Mouse (Mus musculus) liver, embryonic 13.5 days (tissue): ENCODE results near the gene Meis2. TPM values are rescaled to one million over a fixed set of nuclear protein-coding genes. Genes with fewer than 3 reads are reported as not detected.

Experiments
- ATAC-seq: fragments of 200-750 bp; cut with Nextera tagmentation; 2 replicates; pipeline ENCODE4 v1.8.0; 2017; ENCODE audit warnings: low read depth, mild to moderate bottlenecking, moderate number of reproducible peaks, moderate library complexity
- DNase-seq: peaks from one replicate; pipeline ENCODE4 v3.0.0; 2022
- H3K27ac ChIP-seq: fragments of 300-500 bp; sonication (generic); 2 replicates; pipeline ENCODE4 v1.5.1; 2015; ENCODE audit warnings: moderate library complexity, mild to moderate bottlenecking, inconsistent platforms
- H3K27me3 ChIP-seq: fragments of 300-500 bp; sonication (generic); 2 replicates; pipeline ENCODE4 v1.6.1; 2015; ENCODE audit warnings: mild to moderate bottlenecking, inconsistent platforms
- H3K36me3 ChIP-seq: fragments of 300-500 bp; sonication (generic); 2 replicates; pipeline ENCODE4 v1.6.1; 2015; ENCODE audit warnings: mild to moderate bottlenecking, inconsistent platforms
- H3K4me1 ChIP-seq: fragments of 300-500 bp; sonication (generic); replicated peaks from 2 replicates; pipeline ENCODE4 v1.6.1; 2015; ENCODE audit warnings: inconsistent platforms
- H3K4me2 ChIP-seq: fragments of 300-500 bp; sonication (generic); 2 replicates; pipeline ENCODE4 v1.6.1; 2015; ENCODE audit warnings: inconsistent platforms, mild to moderate bottlenecking, moderate library complexity
- H3K4me3 ChIP-seq: fragments of 300-500 bp; sonication (generic); replicated peaks from 2 replicates; pipeline ENCODE4 v1.5.1; 2015; ENCODE audit warnings: mild to moderate bottlenecking, inconsistent platforms
- H3K9ac ChIP-seq: fragments of 300-500 bp; sonication (generic); 2 replicates; pipeline ENCODE4 v1.6.1; 2015; ENCODE audit warnings: mild to moderate bottlenecking, inconsistent platforms
- H3K9me3 ChIP-seq: fragments of 300-500 bp; sonication (generic); replicated peaks from 2 replicates; pipeline ENCODE4 v1.6.1; 2016; ENCODE audit warnings: inconsistent platforms
- WGBS: fragments of 180-500 bp; shearing (Covaris S2); methylation state at CpG from one replicate; pipeline ENCODE4 v1.1.7; 2015; ENCODE audit not compliant: insufficient replicate concordance; 5-methylcytosine and 5-hydroxymethylcytosine counted together
- polyA plus RNA-seq: library from polyadenylated mRNA; unstranded; fragments of >200 nt; fragmentation: Nextera tagmentation; extraction: Ambion mirVana; gene quantifications from 2 replicates; pipeline ENCODE4 v1.2.1, GENCODE M21; 2015

The Meis2 gene
- polyA plus RNA-seq, 1 experiment from 2014 or later = 2.1 TPM

DNA sequence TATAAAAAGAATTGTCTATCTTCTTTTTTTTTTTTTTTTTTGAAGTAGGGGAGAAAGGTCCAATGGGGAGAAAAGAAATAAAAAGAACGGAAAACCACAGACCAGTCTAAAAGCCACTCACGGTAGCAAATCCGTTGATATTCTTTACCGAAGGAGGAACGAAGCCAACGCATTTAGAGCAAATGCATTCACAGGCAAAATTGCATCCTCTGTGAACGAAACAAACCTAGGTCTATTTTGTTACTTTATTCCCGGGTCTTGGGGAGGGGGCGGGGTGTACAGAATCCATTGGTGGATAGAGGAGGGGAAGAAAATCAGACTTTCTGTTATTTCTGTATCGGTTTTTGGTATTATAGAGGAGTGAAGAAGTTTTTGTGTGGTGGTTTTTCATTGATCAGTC lies 206.7 kb downstream of the Meis2 start:
- no peak for DNase-seq
- no peaks in the 10 kb centered on the region for H3K9me3 ChIP-seq
- no peaks in the 10 kb centered on the region for H3K36me3 ChIP-seq
- no peak overlapping the region for H3K4me3 ChIP-seq
- no peak overlapping the region for H3K9ac ChIP-seq
- ATAC-seq = no peak
- H3K27me3 ChIP-seq = peaks cover 83% of the 10 kb centered on the region
- peaks cover 7% of the 10 kb centered on the region; the same call in 1 of the 2 replicates for H3K4me1 ChIP-seq
- H3K27ac ChIP-seq = no peak overlapping the region
- WGBS = under 1% methylated on average over 10 of the region's 10 CpGs
- H3K4me2 ChIP-seq = peak overlapping the region; percentile 55

- H3K27me3 ChIP-seq = peaks cover 90% of the 10 kb centered on the region
- H3K9ac ChIP-seq = no peak overlapping the region
- no peak overlapping the region for H3K4me2 ChIP-seq
- no peak for ATAC-seq
- H3K27ac ChIP-seq = no peak overlapping the region
- H3K4me3 ChIP-seq = no peak overlapping the region
- no peaks in the 10 kb centered on the region for H3K36me3 ChIP-seq
- no peaks in the 10 kb centered on the region for H3K9me3 ChIP-seq
- H3K4me1 ChIP-seq = peaks cover 7% of the 10 kb centered on the region; the same call in 1 of the 2 replicates
- 7% methylated on average over 8 of the region's 8 CpGs for WGBS
- no peak for DNase-seq
Observed at GRCm38 (mm10) chr2:115858246-115858645, 207.4 kb downstream of the Meis2 start.

DNA sequence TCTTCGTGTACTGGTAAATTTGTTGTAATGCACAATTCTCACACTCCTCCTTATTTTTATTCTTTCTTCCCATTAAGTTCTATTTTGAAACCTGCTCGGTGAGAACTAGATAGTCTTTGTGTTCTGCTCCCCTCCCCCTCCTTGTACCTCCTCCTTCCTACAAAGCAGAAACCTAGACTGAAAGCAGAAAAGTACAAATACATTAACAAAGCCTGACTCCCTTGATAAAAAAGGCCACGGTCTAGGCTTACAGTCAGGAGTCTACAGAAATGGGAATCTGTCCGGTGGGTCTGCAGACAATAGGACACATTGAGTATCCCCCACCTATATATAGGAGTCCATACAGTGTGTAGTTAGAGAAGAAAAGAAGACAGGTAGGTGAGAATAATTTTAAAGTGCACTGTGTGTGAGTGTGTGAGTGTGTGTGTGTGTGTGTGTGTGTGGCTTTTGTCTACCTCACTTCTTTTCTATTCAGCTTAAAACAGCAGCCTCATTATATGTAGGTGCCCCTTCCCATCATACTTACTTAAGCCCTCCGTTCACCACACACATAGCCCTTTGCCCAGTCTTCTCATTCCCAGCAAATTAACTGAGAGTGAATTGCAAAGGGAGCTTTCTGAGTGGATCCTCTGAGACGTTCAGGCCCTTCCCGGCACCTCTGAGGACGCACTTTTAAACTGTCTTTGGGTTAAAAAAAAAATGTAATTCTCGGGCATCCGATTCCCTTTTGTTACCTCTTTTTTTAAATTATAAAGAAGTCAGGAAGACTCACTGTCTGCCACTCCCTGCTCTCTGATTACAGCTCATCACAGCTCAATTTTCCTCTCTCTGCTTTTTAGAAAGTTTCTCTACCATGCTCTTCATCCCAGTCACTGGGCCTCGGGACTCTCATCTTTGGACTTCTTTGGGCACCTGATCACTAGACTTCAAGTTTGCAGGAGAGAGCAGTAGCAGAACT lies 208.2 kb downstream of the Meis2 start:
- DNase-seq (no peak), ATAC-seq (no peak)
- H3K4me2 ChIP-seq = no peak overlapping the region
- H3K36me3 ChIP-seq = no peaks in the 10 kb centered on the region
- H3K4me3 ChIP-seq = no peak overlapping the region
- WGBS = 12% methylated on average over 11 of the region's 11 CpGs
- H3K27me3 ChIP-seq = peaks cover 94% of the 10 kb centered on the region
- no peaks in the 10 kb centered on the region for H3K9me3 ChIP-seq
- H3K4me1 ChIP-seq = peaks cover 7% of the 10 kb centered on the region; the same call in 1 of the 2 replicates
- H3K9ac ChIP-seq = no peak overlapping the region
- H3K27ac ChIP-seq = no peak overlapping the region

- Histone ChIP-seq H3K9ac (no peak overlapping the region), H3K4me1 (peaks cover 7% of the 10 kb centered on the region; the same call in 1 of the 2 replicates), H3K36me3 (no peaks in the 10 kb centered on the region), H3K4me2 (peak overlapping the region; percentile 38), H3K4me3 (no peak overlapping the region; the same call in 1 of the 2 replicates), H3K27me3 (peaks cover 96% of the 10 kb centered on the region), H3K27ac (no peak overlapping the region), H3K9me3 (no peaks in the 10 kb centered on the region)
- DNase-seq = no peak
- ATAC-seq = no peak
- WGBS = 7% methylated on average over 13 of the region's 13 CpGs
Observed at GRCm38 (mm10) chr2:115856401-115857073, 209.1 kb downstream of the Meis2 start.

DNA sequence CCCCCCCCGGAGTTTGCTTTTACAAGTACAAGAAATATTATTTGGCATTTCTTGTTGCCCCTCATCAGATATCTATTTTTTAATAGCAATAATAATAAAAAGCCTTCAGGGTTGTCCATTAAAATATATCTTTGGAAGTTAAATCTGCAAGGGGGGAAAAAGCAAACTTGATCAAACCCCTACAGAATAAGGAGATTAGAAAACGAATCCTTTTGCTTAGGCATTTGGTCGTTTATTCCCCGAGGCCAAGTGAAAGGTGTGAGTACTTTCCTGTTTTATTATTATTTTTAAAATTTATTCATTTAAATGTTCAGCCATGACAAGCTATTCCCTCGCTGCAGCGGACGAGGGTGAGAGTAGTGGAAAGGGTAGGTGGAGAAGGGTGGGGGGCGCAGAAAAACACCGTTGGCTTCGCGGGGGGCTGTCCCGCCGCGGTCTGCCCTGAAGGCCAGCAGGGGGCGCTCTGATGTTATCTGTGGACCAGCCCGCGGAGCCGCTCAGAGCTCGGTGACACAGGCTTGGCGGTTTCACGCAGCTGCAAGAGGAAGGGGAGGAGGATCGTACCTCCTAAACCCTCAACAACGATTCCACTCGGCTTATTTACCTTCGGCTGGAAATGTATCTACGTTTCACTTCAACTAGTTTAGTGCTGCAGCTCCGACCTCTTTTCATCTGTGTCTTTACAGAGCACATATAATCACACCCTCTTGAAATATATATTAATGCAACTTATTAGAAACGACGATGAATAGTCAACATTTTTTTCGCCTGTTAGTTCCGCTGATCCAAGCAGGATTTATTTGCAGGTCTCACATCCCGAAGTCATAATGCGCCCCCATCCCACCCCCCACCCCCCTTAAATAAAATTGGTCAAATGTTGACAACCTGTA lies 209.9 kb downstream of the Meis2 start:
- DNase-seq (peak; percentile 33), ATAC-seq (peak; percentile 48; the same call in 1 of the 2 replicates)
- WGBS = 2% methylated on average over 33 of the region's 33 CpGs
- Histone ChIP-seq H3K27me3 (peaks cover 97% of the 10 kb centered on the region), H3K4me2 (peak overlapping the region; percentile 38), H3K4me1 (peaks cover 7% of the 10 kb centered on the region; the same call in 1 of the 2 replicates), H3K9ac (no peak overlapping the region), H3K36me3 (no peaks in the 10 kb centered on the region), H3K27ac (no peak overlapping the region), H3K4me3 (no peak overlapping the region; the same call in 1 of the 2 replicates), H3K9me3 (no peaks in the 10 kb centered on the region)

GRCm38 (mm10) chr2:115854828-115855311 lies 210.8 kb downstream of the Meis2 start:
- no peaks in the 10 kb centered on the region for H3K36me3 ChIP-seq
- no peak for DNase-seq
- H3K4me1 ChIP-seq = peaks cover 6% of the 10 kb centered on the region; the same call in 1 of the 2 replicates
- no peak overlapping the region for H3K27ac ChIP-seq
- peaks cover 91% of the 10 kb centered on the region for H3K27me3 ChIP-seq
- no peak for ATAC-seq
- no peak overlapping the region for H3K4me3 ChIP-seq
- no peak overlapping the region for H3K9ac ChIP-seq
- 3% methylated on average over 25 of the region's 25 CpGs for WGBS
- H3K9me3 ChIP-seq = no peaks in the 10 kb centered on the region
- no peak overlapping the region for H3K4me2 ChIP-seq

DNA sequence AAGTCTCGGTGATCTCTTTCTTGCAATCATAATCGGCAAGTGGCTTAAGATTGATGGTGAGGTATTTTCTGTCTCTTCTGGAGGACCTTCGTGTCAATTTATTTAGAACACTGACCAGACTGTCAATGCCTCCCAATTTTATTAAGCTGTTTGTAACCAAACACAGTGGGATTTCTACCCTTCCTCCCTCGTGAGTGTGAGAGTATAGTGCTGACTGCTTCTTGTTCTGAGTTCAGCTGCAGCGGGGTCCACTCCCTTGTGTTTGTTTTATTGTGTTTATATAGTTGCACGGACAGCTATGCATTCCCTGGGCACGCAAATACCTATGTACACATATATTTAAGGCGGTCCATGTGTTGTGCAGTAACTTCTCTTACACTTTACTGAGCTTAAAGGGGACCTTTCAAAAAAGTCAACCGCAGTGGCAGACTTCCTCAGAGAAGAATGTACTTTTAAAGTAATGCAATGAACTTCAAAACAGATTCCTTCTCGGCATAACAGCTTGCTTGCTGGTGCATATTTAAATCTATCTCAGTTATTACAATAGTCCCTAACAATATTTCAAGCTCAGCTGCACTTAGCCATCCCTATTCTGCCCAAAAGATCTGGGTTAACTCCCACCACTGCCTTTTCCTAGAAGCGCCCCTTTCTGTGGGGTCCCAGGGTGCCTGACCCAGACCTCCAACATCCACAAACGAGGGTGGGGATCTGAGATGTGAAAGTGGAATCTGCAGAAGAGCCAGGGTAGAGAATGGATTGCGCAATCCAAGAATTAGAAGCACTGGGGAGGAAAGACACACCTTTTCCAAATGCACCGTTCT lies 211.4 kb downstream of the Meis2 start:
- H3K4me3 ChIP-seq = no peak overlapping the region

GRCm38 (mm10) chr2:115853221-115853620 lies 212.4 kb downstream of the Meis2 start:
- ATAC-seq (no peak), DNase-seq (no peak)
- Histone ChIP-seq H3K36me3 (no peaks in the 10 kb centered on the region), H3K4me1 (no peaks in the 10 kb centered on the region), H3K4me2 (no peak overlapping the region), H3K27me3 (peaks cover 81% of the 10 kb centered on the region), H3K9ac (no peak overlapping the region), H3K9me3 (no peaks in the 10 kb centered on the region), H3K27ac (no peak overlapping the region), H3K4me3 (no peak overlapping the region)
- 9% methylated on average over 4 of the region's 4 CpGs for WGBS

More for the DNA sequence above, 211.4 kb downstream of the Meis2 start:
- no peak for DNase-seq
- ATAC-seq = no peak
- no peaks in the 10 kb centered on the region for H3K36me3 ChIP-seq
- H3K4me1 ChIP-seq = no peaks in the 10 kb centered on the region
- no peak overlapping the region for H3K27ac ChIP-seq
- 6% methylated on average over 14 of the region's 14 CpGs for WGBS
- no peak overlapping the region for H3K9ac ChIP-seq
- H3K9me3 ChIP-seq = no peaks in the 10 kb centered on the region
- peaks cover 90% of the 10 kb centered on the region for H3K27me3 ChIP-seq
- no peak overlapping the region for H3K4me2 ChIP-seq

GRCm38 (mm10) chr2:115852615-115853014 lies 213.0 kb downstream of the Meis2 start:
- H3K4me3 ChIP-seq = no peak overlapping the region
- H3K4me1 ChIP-seq = no peaks in the 10 kb centered on the region
- WGBS = 3% methylated on average over 22 of the region's 22 CpGs
- ATAC-seq (no peak), DNase-seq (no peak)
- no peak overlapping the region for H3K9ac ChIP-seq
- H3K4me2 ChIP-seq = no peak overlapping the region
- peaks cover 75% of the 10 kb centered on the region for H3K27me3 ChIP-seq
- no peaks in the 10 kb centered on the region for H3K9me3 ChIP-seq
- H3K27ac ChIP-seq = no peak overlapping the region
- no peaks in the 10 kb centered on the region for H3K36me3 ChIP-seq

DNA sequence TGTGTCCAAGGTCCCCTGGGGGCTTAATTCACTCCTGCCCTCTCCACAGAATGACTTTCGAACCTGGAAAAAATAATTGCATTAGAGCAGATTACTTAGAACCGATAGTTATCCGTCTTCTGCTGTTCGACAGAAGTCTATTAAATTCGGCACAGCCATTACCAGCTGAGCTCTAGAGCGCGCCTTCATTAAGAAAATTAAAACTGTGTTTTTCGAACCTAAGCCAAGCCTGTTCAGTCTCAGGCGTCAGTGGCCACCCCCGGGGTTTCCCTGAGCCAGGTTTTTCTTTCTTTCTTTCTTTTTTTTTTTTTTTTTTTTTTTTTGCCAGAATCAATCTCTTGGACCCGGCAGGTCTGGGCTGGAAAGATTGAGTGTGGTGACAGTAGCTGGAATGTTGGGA lies 213.5 kb downstream of the Meis2 start:
- DNase-seq = no peak
- Histone ChIP-seq H3K9me3 (no peaks in the 10 kb centered on the region), H3K36me3 (no peaks in the 10 kb centered on the region), H3K4me2 (no peak overlapping the region), H3K4me1 (no peaks in the 10 kb centered on the region), H3K9ac (no peak overlapping the region), H3K27me3 (peaks cover 70% of the 10 kb centered on the region), H3K4me3 (no peak overlapping the region), H3K27ac (no peak overlapping the region)
- no peak for ATAC-seq
- 36% methylated on average over 11 of the region's 11 CpGs for WGBS
